Mouse (Mus musculus): ENCODE results near the gene Lrmda.
A peak's percentile ranks its signal among the peaks of the same experiment; 100 is the strongest.
"Not testable (repeated sequence)": the region's sequence is repeated elsewhere in the genome, so short reads cannot be mapped to it uniquely, and the experiment has no call there.

The Lrmda gene

GRCm38 (mm10) chr14:22545887-22546675 lies 526.6 kb downstream of the Lrmda start:
- DNase-seq, result no peak

DNA sequence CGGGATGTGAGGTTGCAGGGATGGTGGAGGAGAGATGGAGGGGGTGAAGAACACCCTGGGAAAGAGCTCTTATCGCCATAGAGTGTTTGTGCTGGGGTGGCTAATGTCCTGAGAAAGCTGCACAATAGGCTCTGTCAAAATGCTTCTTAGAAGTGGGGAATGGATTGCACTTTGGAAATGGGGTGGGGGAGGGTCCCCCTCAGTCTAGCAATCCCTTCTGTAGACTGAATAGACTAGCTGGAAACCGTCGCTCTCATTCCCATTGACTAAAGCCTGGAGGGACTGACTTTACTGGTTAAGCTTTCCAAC lies 527.1 kb downstream of the Lrmda start:
- DNase-seq, result no peak

DNA sequence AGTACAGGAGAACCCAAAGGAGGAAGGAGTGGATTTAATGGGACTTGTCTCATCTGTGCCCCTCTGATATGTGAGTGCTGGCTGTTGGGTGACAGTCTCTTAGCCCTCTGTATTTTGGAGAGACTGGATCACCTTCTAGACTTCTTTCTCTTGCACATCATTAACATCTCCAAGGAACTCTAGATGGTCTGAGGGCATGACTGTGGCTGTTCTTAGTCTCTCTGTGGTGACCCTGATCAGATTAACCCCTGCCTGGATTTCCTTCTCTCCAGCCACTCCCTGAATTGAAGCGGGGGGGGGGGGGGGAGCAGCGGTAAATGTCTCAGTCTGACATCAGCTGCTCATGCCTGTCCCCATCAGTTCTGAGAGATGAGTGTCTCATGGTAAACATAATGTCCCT lies 528.8 kb downstream of the Lrmda start:
- no peak for DNase-seq

- no peak for DNase-seq
These were observed 529.7 kb downstream of the Lrmda start for GRCm38 (mm10) chr14:22549166-22549565.

GRCm38 (mm10) chr14:22552358-22552757 lies 532.8 kb downstream of the Lrmda start:
- no peak for DNase-seq

- no peak for DNase-seq
These were observed 533.3 kb downstream of the Lrmda start for GRCm38 (mm10) chr14:22552841-22553240.

DNA sequence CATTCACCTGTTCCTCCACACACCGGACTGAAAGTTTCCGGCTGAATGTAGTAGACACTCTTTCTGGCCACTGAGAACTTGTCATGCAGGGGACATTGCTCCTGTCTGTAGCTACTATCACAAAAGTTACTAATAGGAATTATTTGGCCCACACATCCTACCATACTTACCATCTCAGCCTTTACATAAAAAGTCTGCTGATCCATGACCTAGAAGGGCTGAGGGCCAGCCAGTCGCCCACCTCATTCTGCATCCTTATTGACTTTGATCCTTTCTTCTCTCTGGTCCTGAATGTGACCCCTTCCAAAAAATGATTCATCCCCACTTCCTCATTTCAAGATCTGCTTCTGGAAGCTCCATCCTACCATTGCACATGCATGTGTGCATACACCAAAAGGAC lies 534.2 kb downstream of the Lrmda start:
- no peak for DNase-seq

DNA sequence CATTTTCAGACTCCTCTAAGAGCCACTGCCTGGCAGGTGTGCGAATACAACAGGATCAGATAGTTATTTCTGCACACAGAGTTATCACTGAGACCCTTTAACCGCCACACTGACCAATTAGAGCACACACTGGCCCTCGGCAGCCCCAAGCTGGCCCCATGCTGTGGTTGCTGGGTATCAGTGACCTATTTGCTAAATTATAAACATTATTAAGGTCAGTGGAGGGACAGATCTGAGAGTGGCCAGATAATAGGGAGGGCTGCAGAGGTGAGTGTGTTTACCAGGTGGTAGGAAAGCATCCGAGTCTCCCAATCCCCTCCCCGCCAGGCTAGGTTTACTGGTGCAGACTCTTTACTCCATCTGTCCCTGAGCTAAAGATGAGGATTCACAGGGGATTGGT lies 553.0 kb downstream of the Lrmda start:
- DNase-seq, result no peak

GRCm38 (mm10) chr14:22573585-22573984 lies 554.1 kb downstream of the Lrmda start:
- no peak for DNase-seq

GRCm38 (mm10) chr14:22574006-22574405 lies 554.5 kb downstream of the Lrmda start:
- no peak for DNase-seq

- no peak for DNase-seq
These were observed 556.9 kb downstream of the Lrmda start for GRCm38 (mm10) chr14:22576441-22576840.

DNA sequence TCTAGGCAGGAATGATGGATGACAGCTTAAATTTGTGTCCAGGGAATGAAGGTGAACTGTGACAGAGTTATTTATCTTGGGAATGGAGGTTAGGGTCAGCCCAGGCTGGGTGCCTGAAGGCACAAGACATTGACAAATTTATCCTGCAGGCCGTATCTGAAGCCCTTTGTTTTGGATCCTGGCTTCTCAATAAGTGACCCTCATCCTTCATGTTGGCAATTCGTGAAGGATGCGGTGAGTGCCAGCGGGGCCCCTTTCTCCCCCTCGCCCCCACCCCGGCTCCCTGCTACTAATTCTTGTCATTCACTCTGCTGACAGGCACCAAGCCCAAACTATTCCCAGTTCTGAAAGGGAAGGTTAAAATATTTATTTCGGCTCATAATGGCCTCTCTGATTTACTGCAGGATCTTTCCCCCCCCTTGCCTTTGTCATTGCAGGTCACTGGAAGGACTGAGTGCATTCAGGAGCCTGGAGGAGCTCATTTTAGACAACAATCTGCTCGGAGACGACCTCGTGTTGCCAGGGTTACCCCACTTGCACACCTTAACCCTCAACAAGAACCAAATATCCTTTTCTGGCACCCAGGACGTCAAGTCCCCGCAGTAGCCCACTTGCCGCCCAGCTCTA lies 558.0 kb downstream of the Lrmda start:
- no peak for DNase-seq

DNA sequence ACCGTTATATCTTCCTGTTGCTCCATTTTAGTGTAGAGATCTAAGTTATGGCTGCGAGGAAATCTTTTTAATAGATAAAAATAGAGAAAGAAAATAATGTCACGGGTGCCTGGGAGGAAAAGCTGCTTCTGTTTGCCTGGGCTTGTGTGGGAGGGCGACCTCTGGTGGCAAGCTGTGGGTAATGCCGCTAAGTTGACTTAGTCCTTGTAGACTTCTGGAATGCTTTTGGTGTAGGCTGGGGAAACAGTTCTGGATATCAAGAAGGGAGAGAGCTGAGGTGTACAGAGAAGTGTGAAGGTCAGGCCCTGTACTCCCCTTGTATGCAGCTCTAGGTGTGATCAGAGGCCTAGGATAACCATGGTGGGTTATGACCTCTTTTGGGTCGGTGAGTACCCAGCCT lies 558.7 kb downstream of the Lrmda start:
- peak; percentile 71 for DNase-seq

DNA sequence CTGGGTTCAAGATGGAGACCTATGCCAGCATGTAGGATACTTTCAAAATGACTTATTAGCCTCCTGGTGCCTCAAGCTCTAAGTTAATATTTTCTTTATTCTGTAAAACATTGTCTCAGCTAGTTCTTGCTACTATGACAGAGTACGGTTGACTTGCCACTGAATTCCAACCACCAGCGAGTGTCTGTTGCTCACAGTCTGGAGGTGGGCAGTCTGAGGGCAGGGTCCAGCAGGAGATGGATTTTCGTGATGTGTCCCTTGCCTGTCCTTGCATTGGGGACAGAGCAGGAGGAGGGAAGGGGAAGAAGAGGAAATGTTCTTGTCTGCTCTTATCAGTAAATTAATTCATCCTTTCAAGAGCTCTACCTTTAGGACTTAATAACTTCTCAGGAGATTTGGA lies 559.5 kb downstream of the Lrmda start:
- DNase-seq, result no peak

DNA sequence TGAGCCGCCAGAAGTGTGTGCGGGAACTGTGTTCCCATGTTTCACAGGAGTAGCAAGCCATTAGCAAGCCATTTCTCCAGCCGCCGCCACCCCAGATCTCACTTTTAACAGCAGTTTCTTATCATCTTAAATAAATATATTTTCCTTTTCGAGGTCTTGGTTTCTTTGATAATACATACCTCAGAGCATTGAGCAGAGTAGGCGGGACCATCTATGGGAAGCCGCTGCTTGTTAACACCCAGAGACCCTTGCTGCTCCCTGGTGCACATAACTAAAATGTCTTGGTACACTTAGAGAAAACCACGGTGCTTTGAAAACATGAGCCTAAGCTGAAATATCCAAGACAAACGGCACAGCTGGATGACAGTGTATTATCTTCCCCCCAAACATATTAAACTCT lies 562.6 kb downstream of the Lrmda start:
- DNase-seq, result no peak

DNA sequence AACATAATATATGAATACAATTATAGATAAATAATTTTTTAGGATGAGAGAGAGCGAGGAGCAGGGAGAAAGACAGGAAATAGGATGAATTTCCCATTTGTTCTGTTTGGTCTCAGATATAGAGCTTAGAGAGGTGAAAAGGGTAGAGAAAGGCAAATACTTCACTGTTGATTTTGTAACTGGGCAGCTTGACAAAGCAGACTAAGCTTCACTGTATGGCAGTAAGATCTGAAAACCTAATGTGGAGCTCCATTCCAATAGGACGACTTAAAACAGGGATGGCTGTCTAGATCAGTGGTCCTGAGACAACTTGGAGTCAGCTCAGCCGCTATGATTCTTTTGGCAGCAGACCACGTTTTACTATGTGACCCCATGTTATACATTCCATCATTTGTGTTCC lies 566.8 kb downstream of the Lrmda start:
- DNase-seq, result no peak

DNA sequence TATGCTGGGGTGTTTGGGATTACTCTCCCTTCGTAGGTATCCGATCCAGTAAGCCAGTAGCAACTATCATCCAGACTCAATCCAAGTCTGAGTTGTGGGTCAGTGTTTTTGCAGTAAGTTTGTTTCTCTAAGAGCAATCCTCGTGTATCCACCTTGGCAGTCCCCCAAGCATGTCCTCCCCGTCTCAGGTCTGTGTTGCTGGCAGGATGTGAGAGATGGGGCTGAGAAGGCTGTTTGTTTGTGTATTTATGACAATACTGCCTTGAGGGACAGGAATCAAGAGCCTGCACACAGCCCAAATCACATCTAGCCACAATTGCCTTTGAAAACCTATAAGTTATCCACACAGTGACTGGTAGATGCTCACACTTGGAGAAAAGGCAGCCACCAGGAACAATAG lies 567.3 kb downstream of the Lrmda start:
- DNase-seq, result no peak

- no peak for DNase-seq
These were observed 567.9 kb downstream of the Lrmda start for GRCm38 (mm10) chr14:22587285-22587957.

DNA sequence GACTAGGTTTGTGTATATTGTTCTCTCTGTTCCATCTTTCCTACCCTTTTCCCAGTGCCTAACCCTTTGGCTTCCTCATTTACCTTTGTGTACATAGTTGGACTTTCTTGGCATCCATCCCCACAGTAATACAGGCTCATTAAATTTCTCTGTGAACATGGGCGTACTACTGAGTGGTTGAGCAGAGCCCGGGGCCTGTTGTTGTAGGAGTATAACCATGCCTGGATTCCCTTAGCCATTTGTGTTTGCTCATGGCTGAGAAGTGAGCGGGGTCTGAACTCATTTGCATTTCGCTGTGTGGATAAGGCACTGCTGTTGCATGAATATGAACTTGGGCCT lies 568.4 kb downstream of the Lrmda start:
- DNase-seq, result no peak

DNA sequence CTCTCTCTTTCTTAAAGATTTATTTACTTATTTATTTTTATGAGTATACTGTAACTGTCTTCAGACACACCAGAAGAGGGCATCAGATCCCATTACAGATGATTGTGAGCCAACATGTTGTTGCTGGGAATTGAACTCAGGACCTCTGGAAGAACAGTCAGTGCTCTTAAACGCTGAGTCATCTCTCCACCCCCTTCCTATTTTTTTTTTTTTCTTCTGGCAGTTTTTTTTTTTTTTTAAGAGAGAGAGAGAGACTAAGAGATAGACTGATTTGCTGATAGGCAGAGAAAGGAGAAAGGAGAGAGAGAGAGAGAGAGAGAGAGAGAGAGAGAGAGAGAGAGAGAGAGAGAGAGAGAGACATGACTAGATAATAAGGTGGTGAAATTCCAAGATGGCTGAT lies 568.9 kb downstream of the Lrmda start:
- DNase-seq, result not testable (repeated sequence)

DNA sequence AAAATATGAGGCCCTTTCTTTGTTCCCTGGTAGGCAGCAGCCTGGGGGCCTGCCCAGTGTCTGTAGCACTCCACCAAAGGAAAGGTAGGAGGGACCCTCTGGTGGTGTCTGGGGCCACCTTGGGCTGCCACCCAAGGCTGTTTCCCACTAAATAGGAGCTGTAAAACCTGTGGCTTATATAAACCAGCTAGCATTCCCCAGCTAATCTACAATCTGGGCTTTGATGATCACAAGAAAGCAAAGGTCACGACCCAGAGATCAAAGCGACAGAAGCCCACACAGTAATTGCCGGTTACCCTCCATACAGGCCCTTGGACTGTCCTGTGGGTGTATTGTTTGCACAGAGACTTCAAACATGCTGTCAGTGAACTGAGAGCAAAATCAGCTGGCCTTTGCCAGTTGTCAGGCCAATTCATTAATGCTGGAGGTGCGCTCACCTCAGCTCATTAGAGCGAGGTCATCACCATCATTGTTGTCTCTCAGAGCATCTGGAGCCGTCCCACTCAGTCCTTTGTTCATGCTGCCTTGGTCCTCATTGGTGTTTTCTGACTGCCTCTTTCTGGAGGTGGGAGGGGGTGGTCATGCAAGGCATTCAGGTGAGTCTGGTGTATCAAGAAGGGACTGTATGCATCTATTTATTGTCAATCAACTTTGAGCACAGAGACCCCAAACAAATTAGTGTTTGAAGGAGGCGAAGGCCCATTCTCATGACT lies 570.1 kb downstream of the Lrmda start:
- DNase-seq, result no peak

- DNase-seq, result no peak
These were observed 571.7 kb downstream of the Lrmda start for GRCm38 (mm10) chr14:22591186-22591585.

GRCm38 (mm10) chr14:22597508-22597907 lies 578.0 kb downstream of the Lrmda start:
- no peak for DNase-seq

DNA sequence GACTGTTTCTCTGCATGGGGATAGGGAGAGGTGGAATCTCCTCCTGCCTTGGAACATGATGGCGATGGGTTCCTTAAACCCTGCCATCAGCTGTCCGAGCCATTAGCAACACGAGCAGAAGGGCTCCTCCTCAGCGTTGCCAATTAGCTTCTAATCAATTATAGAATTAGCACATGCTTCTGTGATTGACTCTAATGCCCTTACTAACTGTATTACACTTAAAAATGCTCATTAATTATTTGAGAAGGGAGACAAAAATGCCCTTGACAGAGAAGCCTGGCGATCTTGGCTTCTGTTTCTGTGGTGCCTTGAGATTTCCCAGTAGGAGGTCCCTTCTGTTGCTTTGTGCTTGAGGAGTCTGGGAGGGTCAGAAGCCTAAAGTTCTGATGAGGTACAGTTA lies 579.1 kb downstream of the Lrmda start:
- no peak for DNase-seq

Measured in layer of hippocampus, adult 9-11 months (tissue).